Mouse (Mus musculus): Measurements from ENCODE around the gene Naa60.

Gene Naa60

GRCm38 (mm10) chr16:3891621-3892295 is 19.6 kb downstream of the Naa60 start:
- peak; percentile 65 for DNase-seq

- DNase-seq, result peak; percentile 91
These were observed 21.6 kb downstream of the Naa60 start for GRCm38 (mm10) chr16:3893739-3894138.

DNA sequence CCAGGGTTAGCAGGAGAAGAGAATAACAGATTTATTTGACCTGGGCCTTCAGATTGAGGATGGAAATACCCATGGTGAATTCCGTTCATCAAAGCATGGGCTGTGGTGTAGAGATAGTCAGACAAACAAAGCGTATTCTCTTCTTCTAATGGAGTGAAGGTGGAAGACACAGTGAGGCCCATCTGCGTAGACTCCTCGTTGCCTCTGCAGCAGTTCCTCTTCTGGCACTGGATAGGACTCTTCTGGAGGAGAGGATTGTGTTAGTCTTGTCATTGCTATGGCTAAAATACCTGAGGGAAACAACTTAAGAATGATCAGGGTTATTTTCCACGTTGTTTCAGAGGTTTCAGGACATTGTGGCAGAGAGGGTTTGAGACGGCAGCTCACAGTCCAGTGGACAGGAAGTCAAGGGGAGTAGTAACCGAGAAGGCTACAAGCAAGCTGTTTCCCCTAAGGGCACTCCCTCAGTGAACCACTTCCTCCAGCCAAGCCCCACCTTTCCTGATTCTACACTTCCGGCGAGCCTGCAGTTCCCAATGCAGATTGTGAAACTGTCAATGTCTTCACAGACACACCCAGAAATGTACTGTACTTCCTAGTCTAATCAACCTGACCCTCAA is 23.1 kb downstream of the Naa60 start:
- peak; percentile 98 for DNase-seq

- DNase-seq, result no peak
These were observed 23.9 kb downstream of the Naa60 start for GRCm38 (mm10) chr16:3896046-3896445.

GRCm38 (mm10) chr16:3896553-3896952 is 24.4 kb downstream of the Naa60 start:
- DNase-seq, result no peak

DNA sequence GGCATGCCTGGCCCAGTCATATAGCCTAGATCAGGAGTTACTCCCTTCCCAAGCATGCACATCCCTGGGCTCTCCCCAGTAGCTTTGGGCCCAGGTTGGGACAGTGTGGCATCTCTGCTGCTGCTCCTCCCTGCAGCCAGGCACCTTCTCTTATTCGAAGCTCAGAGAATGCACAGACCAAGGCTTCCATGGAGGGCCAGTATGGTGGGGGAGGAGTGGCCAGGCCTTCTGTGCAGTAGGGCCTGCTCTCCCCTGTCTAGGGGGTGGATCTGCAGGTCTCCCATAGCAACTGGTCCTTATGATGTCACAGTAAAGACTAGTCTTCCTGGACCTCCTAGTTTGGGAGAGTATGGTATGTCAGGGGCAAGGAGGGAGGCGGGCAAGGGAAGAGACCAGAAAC is 35.3 kb downstream of the Naa60 start:
- DNase-seq, result peak; percentile 91

GRCm38 (mm10) chr16:3908537-3909111 is 36.4 kb downstream of the Naa60 start, which contains the start of the genes 1700037C18Rik and Cluap1:
Gene 1700037C18Rik (minus strand): TSS chr16:3908689.
Gene Cluap1 (plus strand): TSS chr16:3908801.
- DNase-seq, result peak; percentile 99

GRCm38 (mm10) chr16:3909118-3909517 is 36.9 kb downstream of the Naa60 start:
- no peak for DNase-seq

- no peak for DNase-seq
These were observed 48.6 kb downstream of the Naa60 start for GRCm38 (mm10) chr16:3920756-3921155.

GRCm38 (mm10) chr16:3923515-3923914 is 51.3 kb downstream of the Naa60 start:
- DNase-seq, result no peak

DNA sequence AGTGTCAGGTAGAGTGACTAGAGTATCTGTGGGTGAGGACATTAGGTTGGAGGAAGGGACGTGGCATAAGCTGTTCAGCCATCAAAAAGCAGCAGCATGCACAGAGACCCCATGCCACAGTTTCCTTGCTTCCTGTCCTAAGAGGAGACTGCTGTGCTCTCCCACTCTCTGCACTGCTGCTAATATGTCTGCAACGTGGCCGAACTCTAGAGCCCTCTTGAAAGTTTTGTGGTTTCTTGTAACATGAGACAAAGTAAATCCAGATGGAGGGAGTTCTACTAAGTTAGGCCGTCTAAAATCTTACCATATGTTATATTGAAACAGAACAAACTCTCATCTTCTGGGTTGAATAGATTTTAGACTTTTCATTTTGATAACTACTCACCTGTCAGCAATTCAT is 51.8 kb downstream of the Naa60 start:
- no peak for DNase-seq

GRCm38 (mm10) chr16:3928582-3928981 is 56.4 kb downstream of the Naa60 start:
- DNase-seq, result no peak

- peak; percentile 96 for DNase-seq
These were observed 57.0 kb downstream of the Naa60 start for GRCm38 (mm10) chr16:3929151-3929550.

DNA sequence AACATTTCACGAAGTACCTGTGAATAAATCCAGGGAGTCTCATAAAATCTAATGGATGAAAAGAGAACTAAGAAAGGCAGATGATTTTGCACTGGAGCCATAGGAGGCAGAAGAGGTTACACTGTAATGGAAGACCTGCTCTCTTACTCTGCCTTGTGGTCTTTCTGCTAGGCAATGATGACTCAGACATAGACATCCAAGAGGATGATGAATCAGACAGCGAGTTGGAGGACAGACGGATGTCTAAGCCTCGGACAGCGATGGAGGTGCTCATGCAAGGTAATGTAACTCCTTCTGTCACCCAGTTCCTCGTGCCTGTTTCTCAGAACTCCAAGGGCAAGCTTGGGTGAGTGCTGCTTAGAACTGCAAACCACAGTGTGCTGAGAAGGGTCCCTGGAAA is 61.4 kb downstream of the Naa60 start:
- no peak for DNase-seq

- no peak for DNase-seq
These were observed 61.9 kb downstream of the Naa60 start for GRCm38 (mm10) chr16:3934091-3934490.

GRCm38 (mm10) chr16:3934701-3935100 is 62.5 kb downstream of the Naa60 start:
- no peak for DNase-seq

DNA sequence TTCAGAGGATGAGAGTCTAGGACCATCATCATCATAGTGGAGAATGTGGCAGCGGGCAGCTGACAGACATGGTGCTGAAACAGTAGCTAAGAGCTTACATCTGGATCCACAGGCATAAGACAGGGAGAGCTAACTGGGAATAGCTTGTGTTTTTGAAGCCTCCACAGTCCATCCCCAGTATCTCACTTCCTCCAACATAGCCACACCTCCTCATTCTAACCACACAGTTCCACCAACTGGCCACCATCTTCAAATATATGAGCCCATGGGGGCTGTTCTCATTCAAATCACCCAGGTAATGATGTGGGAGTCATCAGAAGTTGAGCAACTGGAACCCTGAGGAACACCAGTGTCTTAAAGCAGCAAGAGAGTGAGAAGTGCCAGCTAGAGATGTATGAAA is 79.0 kb downstream of the Naa60 start:
- no peak for DNase-seq
